Mouse (Mus musculus): Measurements from ENCODE around the gene Olfr286. TPM values are rescaled to one million over a fixed set of nuclear protein-coding genes. Genes with fewer than 3 reads are reported as not detected.

Gene Olfr286
- total RNA-seq, 2 experiments from 2014 or later = not detected

Other genes with a start within 250 kb of the Olfr286 start
- 10 to 100 TPM in 1 of 2 experiments, under 1 TPM in 1; 0.33 to 17.3 TPM for gene Col2a1, start 229.8 kb downstream of the Olfr286 start, total RNA-seq (2021)
- 100 to 1,000 TPM in 1 of 2 experiments, 10 to 100 TPM in 1; 77.0 to 168 TPM for gene Pfkm, start 141.9 kb downstream of the Olfr286 start, total RNA-seq (2021)
- 10 to 100 TPM; 17.2 to 22.8 TPM for gene Senp1, start 140.7 kb downstream of the Olfr286 start, total RNA-seq (2021)
- 10 to 100 TPM; 43.2 to 54.1 TPM for gene Asb8, start 68.8 kb downstream of the Olfr286 start, total RNA-seq (2021)
- 1 to 10 TPM; 1.2 to 1.5 TPM for gene Ccdc184, start 67.3 kb downstream of the Olfr286 start, total RNA-seq (2021)
- gene Olfr288, start 38.9 kb downstream of the Olfr286 start, total RNA-seq (2021) = not detected
- gene Gm44579, start 13.5 kb downstream of the Olfr286 start, total RNA-seq (2021) = not detected
- not detected for gene Olfr287, start 13.4 kb downstream of the Olfr286 start, total RNA-seq (2021)
- not detected for gene H1fnt, start 22.8 kb upstream of the Olfr286 start, total RNA-seq (2021)
- 1 to 10 TPM; 3.9 to 7.4 TPM for gene Zfp641, start 61.7 kb upstream of the Olfr286 start, total RNA-seq (2021)
- gene Olfr285, start 82.9 kb upstream of the Olfr286 start, total RNA-seq (2021) = not detected
- not detected for gene Olfr284, start 106.5 kb upstream of the Olfr286 start, total RNA-seq (2021)
- not detected for gene Olfr283, start 146.5 kb upstream of the Olfr286 start, total RNA-seq (2021)
- not detected for gene Olfr282, start 196.8 kb upstream of the Olfr286 start, total RNA-seq (2021)
- not detected for gene Olfr281, start 218.1 kb upstream of the Olfr286 start, total RNA-seq (2021)
- gene OR5BS1P, start 235.4 kb upstream of the Olfr286 start, total RNA-seq (2021) = not detected
- under 1 TPM in 1 of 2 experiments, not detected in 1; 0.39 TPM for gene Lalba, start 248.3 kb upstream of the Olfr286 start, total RNA-seq (2021)

All from adrenal gland, postnatal 10 days (tissue).